Mouse (Mus musculus) inflammation-experienced regulatory T-cells, adult 6 months (primary cell): ENCODE measurements around the gene Elp1. TPM values are rescaled to one million over a fixed set of nuclear protein-coding genes. Genes with fewer than 3 reads are reported as not detected.

ENCODE experiments used
- polyA plus RNA-seq, 3 experiments: library from polyadenylated mRNA; unstranded; fragments of 100-300 nt; shearing (Covaris generic); gene quantifications; one replicate each; pipeline ENCODE4 v1.2.1; 2017

Elp1 gene
- polyA plus RNA-seq, 3 experiments from 2014 or later, result 12.1 to 27.9 (median 23.6) TPM

Other genes starting within 250 kb of the Elp1 start
- gene Gm26657, start 62.3 kb downstream of the Elp1 start, polyA plus RNA-seq, result not detected
- not detected for gene Actl7b, start 60.9 kb downstream of the Elp1 start, polyA plus RNA-seq
- not detected for gene Actl7a, start 58.9 kb downstream of the Elp1 start, polyA plus RNA-seq
- 10 to 100 TPM; 11.6 to 16.0 (median 12.9) TPM for gene Fam206a, start within 50 bp of the Elp1 start, polyA plus RNA-seq
- gene Ctnnal1, start 62.9 kb upstream of the Elp1 start, polyA plus RNA-seq, result 1 to 10 TPM in 2 of 3 experiments, under 1 TPM in 1; 0.89 to 2.6 (median 1.5) TPM
- 1 to 10 TPM; 4.4 to 8.2 (median 5.9) TPM for gene Tmem245, start 145.1 kb upstream of the Elp1 start, polyA plus RNA-seq
- gene Frrs1l, start 188.1 kb upstream of the Elp1 start, polyA plus RNA-seq, result not detected